Mouse (Mus musculus) heart, embryonic 13.5 days (tissue): ENCODE results near the gene Cwc22. TPM values are rescaled to one million over a fixed set of nuclear protein-coding genes. Genes with fewer than 3 reads are reported as not detected.

Experiments
- ATAC-seq: fragments of 200-750 bp; cut with Nextera tagmentation; 2 replicates; pipeline ENCODE4 v1.8.0; 2017; ENCODE audit warnings: moderate TSS enrichment; ENCODE audit not compliant: insufficient number of reproducible peaks, low FRiP score, low TSS enrichment; ENCODE audit errors: extremely low read depth
- H3K27ac ChIP-seq: fragments of 300-500 bp; sonication (generic); replicated peaks from 2 replicates; pipeline ENCODE4 v1.5.1; 2015; ENCODE audit warnings: moderate library complexity, mild to moderate bottlenecking, inconsistent platforms
- H3K27me3 ChIP-seq: fragments of 300-500 bp; sonication (generic); replicated peaks from 2 replicates; pipeline ENCODE4 v1.6.1; 2015; ENCODE audit warnings: mild to moderate bottlenecking, inconsistent platforms
- H3K36me3 ChIP-seq: fragments of 300-500 bp; sonication (generic); 2 replicates; pipeline ENCODE4 v1.6.1; 2015; ENCODE audit warnings: mild to moderate bottlenecking, inconsistent platforms
- H3K4me1 ChIP-seq: fragments of 300-500 bp; sonication (generic); 2 replicates; pipeline ENCODE4 v1.6.1; 2015; ENCODE audit warnings: inconsistent platforms
- H3K4me2 ChIP-seq: fragments of 300-500 bp; sonication (generic); 2 replicates; pipeline ENCODE4 v1.6.1; 2015; ENCODE audit warnings: inconsistent platforms, mild to moderate bottlenecking, moderate library complexity
- H3K4me3 ChIP-seq: fragments of 300-500 bp; sonication (generic); 2 replicates; pipeline ENCODE4 v1.5.1; 2015; ENCODE audit warnings: moderate library complexity, mild to moderate bottlenecking, inconsistent platforms
- H3K9ac ChIP-seq: fragments of 300-500 bp; sonication (generic); 2 replicates; pipeline ENCODE4 v1.6.1; 2015; ENCODE audit warnings: inconsistent platforms, mild to moderate bottlenecking, moderate library complexity
- H3K9me3 ChIP-seq: fragments of 300-500 bp; sonication (generic); 2 replicates; pipeline ENCODE4 v1.6.1; 2016; ENCODE audit warnings: inconsistent platforms
- WGBS: fragments of 180-500 bp; shearing (Covaris S2); methylation state at CpG from one replicate; pipeline ENCODE4 v1.1.7; 2015; ENCODE audit warnings: mixed read lengths; 5-methylcytosine and 5-hydroxymethylcytosine counted together
- polyA plus RNA-seq: library from polyadenylated mRNA; unstranded; fragments of >200 nt; fragmentation: Nextera tagmentation; extraction: Ambion mirVana; gene quantifications from 2 replicates; pipeline ENCODE4 v1.2.1, GENCODE M21; 2015

Cwc22 gene
- polyA plus RNA-seq: 19.5 and 20.3 TPM in 2 replicates

DNA sequence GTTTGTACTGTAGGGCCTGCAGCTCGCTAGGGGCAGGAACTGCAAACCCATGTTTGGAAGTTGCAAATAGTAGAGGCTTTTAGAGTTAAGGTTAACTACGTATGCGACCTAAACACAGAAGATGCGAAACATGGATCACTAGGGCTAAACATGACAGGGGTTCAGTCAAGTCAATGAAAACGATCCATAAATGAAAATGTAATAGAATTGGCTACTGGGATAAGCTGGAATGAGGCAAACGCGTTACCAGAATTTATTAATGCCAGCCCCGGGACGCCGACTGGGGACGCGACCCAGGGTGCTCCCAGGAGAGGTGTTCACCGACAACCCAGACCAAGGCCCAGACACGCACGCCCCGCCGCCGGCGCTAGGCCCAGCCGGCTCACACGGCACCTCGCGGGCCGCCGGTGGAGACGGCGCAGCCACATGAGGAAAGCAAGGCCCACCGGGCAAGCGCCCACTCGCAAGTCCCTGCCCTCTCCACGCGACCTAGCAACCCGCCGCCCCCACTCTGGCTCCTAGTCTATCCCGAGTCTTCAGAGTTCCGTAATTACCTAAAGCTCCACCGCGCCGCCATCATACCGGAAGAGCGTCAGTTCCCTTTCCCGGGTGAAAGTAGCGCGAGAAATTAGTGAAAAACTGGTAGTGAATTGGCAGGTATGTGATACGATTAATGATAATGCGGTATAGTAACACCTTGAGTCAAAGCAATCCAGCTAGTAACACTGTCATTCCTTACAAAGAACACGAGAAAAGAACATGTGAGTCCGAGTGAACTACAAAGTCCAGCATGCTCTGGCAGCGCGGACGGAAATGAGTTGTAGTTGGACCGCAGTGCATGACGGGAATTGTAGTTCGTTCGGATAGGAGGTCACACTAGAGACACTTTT, at the start of gene Cwc22:
Cwc22 (minus strand) TSS at position 780 of the 890 bp plus-strand sequence.
- Histone ChIP-seq H3K36me3 (0 out of 2 replicates have a peak, but pooled peaks cover 4% of the 10 kb centered on the region), H3K9ac (peak within 1 kb of the TSS; percentile 95), H3K4me2 (peak within 1 kb of the TSS; percentile 90), H3K4me1 (peaks cover 12% of the 10 kb centered on the region), H3K9me3 (no peaks in the 10 kb centered on the region), H3K4me3 (peak within 1 kb of the TSS; percentile 86), H3K27me3 (no peaks in the 10 kb centered on the region), H3K27ac (peak within 1 kb of the TSS; percentile 69)
- ATAC-seq: peak; percentile 78
- under 1% methylated on average over 55 of the region's 55 CpGs for WGBS

DNA sequence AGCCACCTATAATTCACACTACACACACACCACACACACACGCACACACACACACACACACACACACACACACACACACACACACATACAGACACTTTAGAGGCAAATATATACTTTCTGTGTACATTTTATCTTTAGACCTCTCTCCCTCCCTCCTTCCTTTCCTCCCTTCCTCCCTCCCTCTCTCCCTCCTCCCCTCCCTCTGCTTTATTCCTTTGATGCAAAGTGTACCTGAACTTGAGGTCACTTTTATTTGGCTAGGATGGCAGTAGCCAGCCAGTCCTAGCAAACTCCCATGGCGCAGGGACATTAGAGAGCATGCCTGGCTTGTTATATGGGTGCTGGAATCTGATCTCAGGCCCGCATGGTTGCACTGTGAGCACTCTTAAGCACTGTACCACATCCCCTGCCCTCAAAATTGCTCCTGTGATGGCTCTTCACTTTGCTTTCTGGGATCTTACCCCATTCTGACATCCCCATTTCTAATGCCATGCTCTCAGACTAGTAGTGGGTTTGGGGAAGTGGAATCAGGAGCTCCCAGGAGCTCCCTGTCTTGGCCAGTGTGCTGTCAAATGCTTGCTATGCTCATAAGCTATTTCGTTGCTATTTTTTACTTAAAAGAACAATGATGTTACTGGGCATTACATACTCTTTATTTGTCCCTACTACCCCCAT, 47.7 kb upstream of the Cwc22 start:
- Histone ChIP-seq H3K27me3 (no peaks in the 10 kb centered on the region), H3K9ac (no peak overlapping the region), H3K27ac (no peak overlapping the region), H3K9me3 (no peaks in the 10 kb centered on the region), H3K36me3 (no peaks in the 10 kb centered on the region), H3K4me3 (no peak overlapping the region), H3K4me2 (no peak overlapping the region), H3K4me1 (no peaks in the 10 kb centered on the region)
- no peak for ATAC-seq
- WGBS: 67% methylated on average over 4 of the region's 4 CpGs

DNA sequence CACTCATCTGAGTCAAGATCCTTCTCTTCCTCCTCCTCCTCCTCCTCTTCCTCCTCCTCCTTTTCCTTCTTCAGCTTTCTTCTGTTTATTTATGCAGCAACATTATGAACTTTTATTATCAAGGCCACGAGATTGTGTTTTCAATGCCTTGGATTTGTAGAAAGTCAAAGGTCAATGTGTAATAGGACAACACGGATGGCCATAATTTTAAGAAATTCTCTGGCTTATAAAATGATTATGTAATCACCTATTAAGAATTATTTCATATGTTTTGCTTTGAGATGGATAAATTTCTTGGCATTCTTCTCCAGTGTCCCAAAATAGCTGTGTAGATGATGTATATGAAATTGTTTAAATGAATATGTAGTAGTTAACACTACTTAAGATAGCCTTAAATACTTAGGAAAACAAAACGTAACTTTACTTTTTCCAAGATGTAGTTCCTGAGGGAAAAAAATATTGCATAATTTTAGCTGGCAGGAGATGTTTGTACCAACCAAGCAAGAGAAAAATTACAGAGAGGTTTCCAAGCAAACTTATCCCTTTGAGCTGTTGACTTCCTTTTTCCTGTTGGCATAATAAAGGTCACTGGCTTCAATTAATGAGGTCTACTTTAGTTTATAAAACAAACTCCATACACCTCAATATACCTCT, 46.9 kb upstream of the Cwc22 start:
- Histone ChIP-seq H3K4me1 (no peaks in the 10 kb centered on the region), H3K9me3 (no peaks in the 10 kb centered on the region), H3K27me3 (no peaks in the 10 kb centered on the region), H3K36me3 (no peaks in the 10 kb centered on the region), H3K4me3 (no peak overlapping the region), H3K27ac (no peak overlapping the region), H3K4me2 (no peak overlapping the region), H3K9ac (no peak overlapping the region)
- 63% methylated on average over 3 of the region's 3 CpGs for WGBS
- no peak for ATAC-seq

DNA sequence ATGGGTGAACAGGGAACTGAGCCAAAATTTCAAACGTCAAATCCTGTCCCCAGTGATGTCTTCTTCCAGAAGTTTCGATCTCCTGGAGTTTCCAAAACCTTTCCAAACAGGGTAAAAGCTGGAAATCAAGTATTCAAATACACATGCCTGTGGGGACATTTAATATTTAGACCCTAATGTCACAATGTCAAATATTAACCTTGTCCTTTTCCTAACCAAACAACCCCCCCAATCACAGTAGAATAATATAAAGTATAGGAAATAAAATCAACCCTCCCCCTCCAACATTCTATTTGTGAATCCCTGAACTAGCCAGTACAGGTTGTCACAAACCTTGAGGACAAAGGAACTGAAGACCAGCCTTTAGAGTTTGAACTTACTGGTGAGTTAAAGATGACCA, 44.6 kb upstream of the Cwc22 start:
- H3K4me3 ChIP-seq: no peak overlapping the region
- no peaks in the 10 kb centered on the region for H3K9me3 ChIP-seq
- H3K4me1 ChIP-seq: no peaks in the 10 kb centered on the region
- H3K4me2 ChIP-seq: no peak overlapping the region
- no peak overlapping the region for H3K9ac ChIP-seq
- H3K27ac ChIP-seq: no peak overlapping the region
- 56% methylated on average over 2 of the region's 2 CpGs for WGBS
- no peaks in the 10 kb centered on the region for H3K36me3 ChIP-seq
- H3K27me3 ChIP-seq: no peaks in the 10 kb centered on the region
- no peak for ATAC-seq

DNA sequence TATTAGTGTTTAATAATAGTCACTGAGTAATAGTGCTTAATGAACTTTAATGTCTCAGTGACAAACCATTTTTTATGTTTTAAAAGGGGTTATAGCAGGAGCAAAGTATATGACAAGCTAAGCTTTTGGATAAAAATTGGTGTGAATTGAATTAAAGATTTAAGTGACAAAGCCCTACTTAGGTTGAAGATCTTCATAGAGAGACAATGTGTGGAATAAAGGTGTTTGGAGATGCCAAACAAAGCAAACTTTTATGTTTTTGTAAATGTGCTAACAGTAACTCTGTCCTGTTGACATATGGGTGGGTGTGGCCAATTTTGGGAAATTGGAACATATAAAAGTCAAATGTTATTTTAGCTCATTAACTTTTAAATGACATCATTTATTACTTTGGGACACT, 43.9 kb upstream of the Cwc22 start:
- Histone ChIP-seq H3K4me2 (no peak overlapping the region), H3K27ac (no peak overlapping the region), H3K4me3 (no peak overlapping the region), H3K9me3 (no peaks in the 10 kb centered on the region), H3K9ac (no peak overlapping the region), H3K36me3 (no peaks in the 10 kb centered on the region), H3K27me3 (no peaks in the 10 kb centered on the region), H3K4me1 (no peaks in the 10 kb centered on the region)
- ATAC-seq: no peak

DNA sequence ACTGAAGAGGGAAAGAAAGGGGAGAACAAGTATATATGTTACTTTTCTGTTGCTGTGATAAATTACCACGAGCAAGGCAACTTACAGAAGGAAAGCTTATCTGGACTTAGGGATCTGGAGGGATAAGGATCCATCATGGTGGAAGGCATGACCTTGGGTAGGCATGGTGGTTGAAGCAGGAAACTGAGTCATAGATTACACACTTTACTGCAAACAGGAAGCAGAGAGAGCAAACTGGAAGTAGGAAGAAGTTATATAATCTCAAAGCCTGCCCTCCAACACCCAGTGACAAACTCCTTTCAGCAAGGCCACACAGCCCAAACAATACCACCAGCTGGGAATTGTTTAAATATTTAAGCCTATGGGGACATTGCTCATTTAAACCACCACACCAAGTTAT, 43.2 kb upstream of the Cwc22 start:
- Histone ChIP-seq H3K4me1 (no peaks in the 10 kb centered on the region), H3K4me2 (no peak overlapping the region), H3K27me3 (no peaks in the 10 kb centered on the region), H3K27ac (no peak overlapping the region), H3K9ac (no peak overlapping the region), H3K4me3 (no peak overlapping the region), H3K9me3 (no peaks in the 10 kb centered on the region), H3K36me3 (no peaks in the 10 kb centered on the region)
- 53% methylated on average over 1 of the region's 1 CpGs for WGBS
- no peak for ATAC-seq

DNA sequence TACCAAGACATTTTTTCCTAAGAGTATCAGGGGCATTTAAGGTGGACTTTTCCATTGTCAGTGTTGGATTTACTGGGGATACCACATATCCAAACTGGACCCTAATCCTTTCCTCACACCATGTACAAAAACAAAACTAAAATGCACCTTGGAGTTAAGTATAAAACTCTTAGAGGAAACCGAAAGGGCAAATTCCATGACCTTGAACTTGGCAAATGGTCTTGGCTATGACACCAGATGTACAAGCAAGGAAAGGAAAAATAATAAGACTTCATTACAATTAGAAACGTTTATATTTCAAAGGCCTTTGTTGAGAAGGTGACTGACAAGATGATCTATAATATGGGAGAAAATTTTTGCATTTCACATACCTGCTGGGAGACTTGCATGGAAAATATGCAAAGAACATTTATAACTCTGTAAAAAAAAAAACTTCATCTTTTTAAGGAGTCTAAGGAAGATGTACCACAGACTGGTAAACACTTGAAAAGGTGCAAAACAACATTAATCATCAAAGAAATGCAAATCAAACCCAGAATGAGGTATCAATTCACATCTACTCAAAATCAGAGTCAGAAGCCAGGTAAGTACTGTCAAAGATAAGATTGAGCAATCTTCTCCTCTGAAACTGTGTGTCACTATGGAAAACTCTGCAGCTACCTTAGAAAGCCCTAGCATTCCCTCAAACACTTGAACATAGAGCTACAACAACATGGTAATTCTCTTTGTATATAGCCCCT, 40.0 kb upstream of the Cwc22 start:
- Histone ChIP-seq H3K9me3 (peaks cover 6% of the 10 kb centered on the region; the same call in 1 of the 2 replicates), H3K4me2 (no peak overlapping the region), H3K4me3 (no peak overlapping the region), H3K27ac (no peak overlapping the region), H3K36me3 (no peaks in the 10 kb centered on the region), H3K9ac (no peak overlapping the region), H3K27me3 (no peaks in the 10 kb centered on the region), H3K4me1 (no peaks in the 10 kb centered on the region)
- WGBS: 55% methylated on average over 2 of the region's 2 CpGs
- no peak for ATAC-seq

DNA sequence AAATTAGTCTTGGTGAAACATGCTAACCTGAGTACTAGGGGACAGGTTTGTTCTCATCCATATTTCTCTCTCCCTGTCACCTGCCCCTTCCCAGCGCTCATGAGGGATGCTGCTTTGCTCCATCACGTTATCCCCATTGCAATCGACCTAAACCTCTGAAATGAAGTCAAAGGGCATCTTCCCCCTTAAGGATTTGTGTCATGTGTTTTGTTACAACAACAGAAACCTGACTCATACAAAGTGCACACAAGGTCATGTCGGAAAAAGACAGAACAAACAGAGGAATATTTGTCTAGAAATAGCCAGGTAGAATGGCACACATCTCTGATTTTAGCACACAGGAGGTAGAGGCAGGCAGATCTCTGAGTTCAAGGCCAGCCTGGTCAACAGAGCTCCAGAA, 38.0 kb upstream of the Cwc22 start:
- Histone ChIP-seq H3K36me3 (no peaks in the 10 kb centered on the region), H3K27me3 (no peaks in the 10 kb centered on the region), H3K27ac (no peak overlapping the region), H3K9ac (no peak overlapping the region), H3K4me3 (no peak overlapping the region), H3K4me2 (no peak overlapping the region), H3K9me3 (peaks cover 6% of the 10 kb centered on the region; the same call in 1 of the 2 replicates), H3K4me1 (no peaks in the 10 kb centered on the region)
- 72% methylated on average over 4 of the region's 4 CpGs for WGBS
- no peak for ATAC-seq

DNA sequence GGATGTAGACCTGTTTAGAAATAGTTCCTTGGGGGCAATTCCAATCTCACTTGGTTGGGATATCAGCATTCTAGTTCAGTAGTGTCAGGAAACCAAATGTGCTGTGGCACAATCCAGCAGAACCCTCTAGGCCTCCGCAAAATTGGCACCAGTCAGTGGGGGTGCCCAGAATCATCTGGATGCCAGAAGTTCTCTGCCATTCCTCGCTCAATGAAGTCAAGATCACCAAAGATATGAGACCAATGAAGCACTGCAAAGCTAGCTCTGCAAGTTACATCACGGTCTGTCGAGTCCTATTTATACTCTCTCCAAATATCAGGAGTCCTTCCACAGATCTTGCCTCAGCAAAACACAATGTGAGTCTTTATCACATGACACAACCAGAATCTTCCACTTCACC, 35.7 kb upstream of the Cwc22 start:
- no peaks in the 10 kb centered on the region for H3K36me3 ChIP-seq
- 76% methylated on average over 4 of the region's 4 CpGs for WGBS
- H3K4me1 ChIP-seq: no peaks in the 10 kb centered on the region
- H3K9me3 ChIP-seq: peaks cover 15% of the 10 kb centered on the region; the same call in 1 of the 2 replicates
- no peak overlapping the region for H3K4me3 ChIP-seq
- H3K27me3 ChIP-seq: no peaks in the 10 kb centered on the region
- H3K9ac ChIP-seq: no peak overlapping the region
- ATAC-seq: no peak
- H3K27ac ChIP-seq: no peak overlapping the region
- no peak overlapping the region for H3K4me2 ChIP-seq

DNA sequence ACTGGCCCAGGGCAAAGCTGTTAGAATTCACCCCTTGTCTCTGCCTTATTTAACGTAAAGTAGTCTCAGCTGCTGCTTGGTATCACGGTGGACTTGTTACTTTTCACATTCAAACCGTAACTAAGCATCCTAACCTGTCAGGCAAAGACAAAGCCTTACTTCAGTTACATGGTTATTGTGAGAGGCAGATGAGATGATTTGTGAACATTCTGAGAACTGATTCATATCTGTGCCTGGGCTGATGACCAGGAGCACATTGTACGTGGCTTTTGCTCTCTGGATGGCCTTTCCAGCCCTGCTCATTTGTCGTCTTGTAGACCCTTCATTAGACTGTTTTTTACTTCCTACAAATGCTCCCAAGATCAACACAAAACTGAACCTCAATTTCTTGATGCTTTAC, 34.5 kb upstream of the Cwc22 start:
- H3K4me1 ChIP-seq: no peaks in the 10 kb centered on the region
- no peak overlapping the region for H3K27ac ChIP-seq
- H3K4me2 ChIP-seq: no peak overlapping the region
- ATAC-seq: no peak
- H3K36me3 ChIP-seq: no peaks in the 10 kb centered on the region
- H3K9me3 ChIP-seq: peaks cover 15% of the 10 kb centered on the region; the same call in 1 of the 2 replicates
- H3K4me3 ChIP-seq: no peak overlapping the region
- no peak overlapping the region for H3K9ac ChIP-seq
- no peaks in the 10 kb centered on the region for H3K27me3 ChIP-seq
- WGBS: 72% methylated on average over 5 of the region's 5 CpGs

DNA sequence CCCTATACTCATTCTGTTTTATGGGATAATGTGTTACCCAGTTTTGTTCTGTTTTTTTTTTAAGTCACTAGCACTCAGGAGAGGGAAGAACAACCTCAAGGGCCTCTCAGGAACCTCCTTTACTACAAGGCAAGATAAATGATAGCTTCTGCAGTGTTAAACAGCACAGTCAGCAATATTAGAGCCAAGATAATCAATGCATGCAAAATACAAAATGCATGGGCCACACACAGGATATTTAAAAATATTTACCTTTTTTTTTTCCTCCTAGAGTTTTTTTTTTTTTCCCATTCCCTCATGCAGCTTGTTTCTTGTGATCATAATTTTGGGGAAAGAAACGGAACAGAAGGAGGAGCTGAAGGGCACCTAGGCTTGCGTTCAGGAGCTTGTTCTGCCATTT, 33.3 kb upstream of the Cwc22 start:
- H3K4me2 ChIP-seq: no peak overlapping the region
- ATAC-seq: no peak
- H3K36me3 ChIP-seq: no peaks in the 10 kb centered on the region
- H3K9me3 ChIP-seq: peaks cover 15% of the 10 kb centered on the region; the same call in 1 of the 2 replicates
- H3K4me3 ChIP-seq: no peak overlapping the region
- no peaks in the 10 kb centered on the region for H3K27me3 ChIP-seq
- WGBS: 84% methylated on average over 2 of the region's 2 CpGs
- no peak overlapping the region for H3K9ac ChIP-seq
- H3K27ac ChIP-seq: no peak overlapping the region
- H3K4me1 ChIP-seq: no peaks in the 10 kb centered on the region
